Mouse (Mus musculus) ES-E14 (cell line): ENCODE data around the gene Slc25a22.

Source experiments
- ZC3H11A ChIP-seq: IDR thresholded peaks from 2 replicates; pipeline ENCODE4 v1.6.1; 2012; ENCODE audit warnings: low read depth, mild to moderate bottlenecking, inconsistent platforms, low read length, borderline replicate concordance
- ZNF384 ChIP-seq: IDR thresholded peaks from 2 replicates; pipeline ENCODE4 v1.6.1; 2012; ENCODE audit warnings: low read depth, low read length, inconsistent platforms

DNA sequence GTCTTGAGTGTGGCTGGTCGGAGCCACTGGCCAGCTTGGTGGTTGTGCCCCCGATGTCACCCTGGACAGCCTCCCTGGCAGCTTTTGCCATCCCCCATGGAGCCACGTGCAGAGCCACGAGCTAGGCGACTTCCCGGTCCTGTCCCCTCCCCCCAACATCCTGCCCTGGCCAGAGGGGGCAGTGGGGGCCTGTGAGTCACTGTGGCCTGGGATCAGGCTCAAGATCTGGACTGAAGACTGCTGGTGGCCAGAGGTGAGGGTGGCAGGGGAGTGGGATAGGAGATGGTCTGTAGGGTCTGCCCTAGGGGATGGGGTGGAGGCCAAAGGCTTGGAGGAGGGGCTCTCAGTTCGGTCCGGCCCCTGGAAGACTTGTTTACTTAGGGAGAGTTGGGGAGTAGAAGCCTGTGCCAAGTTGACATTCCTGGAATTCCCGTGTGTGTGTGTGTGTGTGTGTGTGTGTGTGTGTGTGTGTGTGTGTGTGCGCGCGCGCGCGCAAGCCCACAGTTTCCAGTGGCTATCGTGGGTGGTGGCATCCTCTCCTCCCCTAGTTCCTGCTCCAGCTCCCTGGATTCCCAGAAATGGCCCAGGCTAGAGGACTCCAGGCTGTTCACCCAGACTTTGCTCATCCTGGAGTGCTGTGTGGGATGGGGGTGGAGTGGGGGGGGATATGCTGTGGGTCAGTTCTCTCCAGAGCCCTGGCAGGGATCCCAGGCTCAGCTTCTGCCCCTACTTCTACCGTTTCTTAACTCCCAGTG, 38.7 kb upstream of the Slc25a22 start:
- no peak for TF ChIP-seq ZC3H11A
- no peak for TF ChIP-seq ZNF384
